Mouse (Mus musculus) hindbrain, embryonic 11.5 days (tissue): ENCODE data around the gene Mprip. TPM values are rescaled to one million over a fixed set of nuclear protein-coding genes. Genes with fewer than 3 reads are reported as not detected.
"Not testable (repeated sequence)": the region's sequence is repeated elsewhere in the genome, so short reads cannot be mapped to it uniquely, and the experiment has no call there.

ENCODE experiments used
- ATAC-seq: fragments of 200-750 bp; cut with Nextera tagmentation; 2 replicates; pipeline ENCODE4 v1.8.0; 2017; ENCODE audit warnings: mild to moderate bottlenecking, moderate TSS enrichment, moderate library complexity; ENCODE audit not compliant: low FRiP score
- DNase-seq: peaks from one replicate; pipeline ENCODE4 v3.0.0-alpha.2; 2015; ENCODE audit warnings: low spot score
- H3K27ac ChIP-seq: fragments of 300-500 bp; sonication (generic); 2 replicates; pipeline ENCODE4 v1.5.1; 2014; ENCODE audit warnings: mild to moderate bottlenecking, low read depth, low read length
- H3K27me3 ChIP-seq: fragments of 300-500 bp; sonication (generic); 2 replicates; pipeline ENCODE4 v1.6.1; 2014; ENCODE audit warnings: mild to moderate bottlenecking, low read length, moderate library complexity, mixed read lengths; ENCODE audit not compliant: control insufficient read depth, insufficient read depth
- H3K36me3 ChIP-seq: fragments of 300-500 bp; sonication (generic); 2 replicates; pipeline ENCODE4 v1.6.1; 2014; ENCODE audit warnings: mild to moderate bottlenecking, low read length, moderate library complexity, mixed read lengths; ENCODE audit not compliant: control insufficient read depth, insufficient read depth
- H3K4me1 ChIP-seq: fragments of 300-500 bp; sonication (generic); replicated peaks from 2 replicates; pipeline ENCODE4 v1.6.1; 2014; ENCODE audit warnings: low read length, mixed read lengths; ENCODE audit not compliant: control insufficient read depth, insufficient read depth
- H3K4me2 ChIP-seq: fragments of 300-500 bp; sonication (generic); replicated peaks from 2 replicates; pipeline ENCODE4 v1.6.1; 2014; ENCODE audit warnings: mild to moderate bottlenecking, low read depth, low read length
- H3K4me3 ChIP-seq: fragments of 300-500 bp; sonication (generic); 2 replicates; pipeline ENCODE4 v1.5.1; 2014; ENCODE audit warnings: low read depth, low read length
- H3K9ac ChIP-seq: fragments of 300-500 bp; sonication (generic); 2 replicates; pipeline ENCODE4 v1.6.1; 2014; ENCODE audit warnings: low read depth, low read length
- H3K9me3 ChIP-seq: fragments of 300-500 bp; sonication (generic); 2 replicates; pipeline ENCODE4 v1.6.1; 2016; ENCODE audit warnings: low read length; ENCODE audit not compliant: control insufficient read depth
- WGBS: fragments of 180-500 bp; shearing (Covaris S2); extraction: QIAGEN DNeasy Blood & Tissue Kit; methylation state at CpG from one replicate; pipeline ENCODE4 v1.1.7; 2014; 5-methylcytosine and 5-hydroxymethylcytosine counted together
- polyA plus RNA-seq: library from polyadenylated mRNA; unstranded; fragments of >200 nt; fragmentation: Nextera tagmentation; extraction: Ambion mirVana; gene quantifications from 2 replicates; pipeline ENCODE4 v1.2.1, GENCODE M21; 2014

The Mprip gene
- polyA plus RNA-seq, 1 experiment from 2014 or later = 49.7 TPM

- H3K4me2 ChIP-seq = peak overlapping the region; percentile 76
- peak overlapping the region; percentile 72 for H3K4me3 ChIP-seq
- WGBS = 6% methylated on average over 30 of the region's 30 CpGs
- no peaks in the 10 kb centered on the region for H3K36me3 ChIP-seq
- no peaks in the 10 kb centered on the region for H3K27me3 ChIP-seq
- peak overlapping the region; percentile 78 for H3K27ac ChIP-seq
- ATAC-seq = peak; percentile 27; the same call in 1 of the 2 replicates
- DNase-seq = peak; percentile 47
- H3K4me1 ChIP-seq = 0 out of 2 replicates have a peak, but pooled peaks cover 5% of the 10 kb centered on the region
- peak overlapping the region; percentile 81 for H3K9ac ChIP-seq
- no peaks in the 10 kb centered on the region for H3K9me3 ChIP-seq
Observed at GRCm38 (mm10) chr11:59662877-59663775, 2.0 kb downstream of the Mprip start.

- H3K4me1 ChIP-seq = 0 out of 2 replicates have a peak, but pooled peaks cover 5% of the 10 kb centered on the region
- H3K4me2 ChIP-seq = peak overlapping the region; percentile 76
- 0 out of 2 replicates have a peak overlapping the region, but pooled peaks have one; percentile 27 for H3K9ac ChIP-seq
- ATAC-seq (no peak), DNase-seq (peak; percentile 15)
- H3K9me3 ChIP-seq = no peaks in the 10 kb centered on the region
- H3K36me3 ChIP-seq = no peaks in the 10 kb centered on the region
- H3K4me3 ChIP-seq = peak overlapping the region; percentile 72
- 22% methylated on average over 3 of the region's 3 CpGs for WGBS
- no peaks in the 10 kb centered on the region for H3K27me3 ChIP-seq
- H3K27ac ChIP-seq = no peak overlapping the region
Observed at GRCm38 (mm10) chr11:59663776-59664320, 2.7 kb downstream of the Mprip start.

- 0 out of 2 replicates have a peak, but pooled peaks cover 5% of the 10 kb centered on the region for H3K4me1 ChIP-seq
- H3K27ac ChIP-seq = no peak overlapping the region
- no peaks in the 10 kb centered on the region for H3K36me3 ChIP-seq
- peak; percentile 2 for DNase-seq
- no peaks in the 10 kb centered on the region for H3K27me3 ChIP-seq
- peak overlapping the region; percentile 21; the same call in 1 of the 2 replicates for H3K4me2 ChIP-seq
- no peaks in the 10 kb centered on the region for H3K9me3 ChIP-seq
- no peak for ATAC-seq
- H3K4me3 ChIP-seq = no peak overlapping the region
- 47% methylated on average over 3 of the region's 3 CpGs for WGBS
- no peak overlapping the region; the same call in 1 of the 2 replicates for H3K9ac ChIP-seq
Observed at GRCm38 (mm10) chr11:59664818-59665217, 3.7 kb downstream of the Mprip start.

GRCm38 (mm10) chr11:59671049-59671693, 10.1 kb downstream of the Mprip start:
- H3K27me3 ChIP-seq = no peaks in the 10 kb centered on the region
- ATAC-seq = no peak
- no peaks in the 10 kb centered on the region for H3K4me1 ChIP-seq
- DNase-seq = no peak
- H3K9me3 ChIP-seq = no peaks in the 10 kb centered on the region
- no peak overlapping the region for H3K4me3 ChIP-seq
- H3K36me3 ChIP-seq = no peaks in the 10 kb centered on the region
- no peak overlapping the region for H3K4me2 ChIP-seq
- 80% methylated on average over 4 of the region's 4 CpGs for WGBS
- no peak overlapping the region for H3K9ac ChIP-seq
- H3K27ac ChIP-seq = no peak overlapping the region

GRCm38 (mm10) chr11:59674013-59674412, 12.9 kb downstream of the Mprip start:
- no peaks in the 10 kb centered on the region for H3K9me3 ChIP-seq
- no peaks in the 10 kb centered on the region for H3K27me3 ChIP-seq
- no peak overlapping the region for H3K9ac ChIP-seq
- H3K36me3 ChIP-seq = no peaks in the 10 kb centered on the region
- no peak overlapping the region for H3K27ac ChIP-seq
- no peak for ATAC-seq
- no peak overlapping the region for H3K4me2 ChIP-seq
- WGBS = 80% methylated on average over 3 of the region's 3 CpGs
- H3K4me3 ChIP-seq = no peak overlapping the region
- H3K4me1 ChIP-seq = no peaks in the 10 kb centered on the region
- DNase-seq = no peak

- H3K4me3 ChIP-seq, H3K4me1 ChIP-seq, H3K9ac ChIP-seq, H3K27ac ChIP-seq, H3K27me3 ChIP-seq, H3K9me3 ChIP-seq, H3K36me3 ChIP-seq, H3K4me2 ChIP-seq, ATAC-seq, DNase-seq: not testable (repeated sequence)
- 90% methylated on average over 8 of the region's 8 CpGs for WGBS
Observed at GRCm38 (mm10) chr11:59674746-59675145, 13.6 kb downstream of the Mprip start.

GRCm38 (mm10) chr11:59677767-59678166, 16.7 kb downstream of the Mprip start:
- ATAC-seq = no peak
- H3K4me3 ChIP-seq = no peak overlapping the region
- no peaks in the 10 kb centered on the region for H3K27me3 ChIP-seq
- H3K4me1 ChIP-seq = no peaks in the 10 kb centered on the region
- no peak overlapping the region for H3K4me2 ChIP-seq
- no peak overlapping the region for H3K9ac ChIP-seq
- DNase-seq = no peak
- no peaks in the 10 kb centered on the region for H3K9me3 ChIP-seq
- H3K36me3 ChIP-seq = no peaks in the 10 kb centered on the region
- 97% methylated on average over 2 of the region's 2 CpGs for WGBS
- no peak overlapping the region for H3K27ac ChIP-seq

- ATAC-seq = no peak
- WGBS = 93% methylated on average over 2 of the region's 2 CpGs
- no peaks in the 10 kb centered on the region for H3K4me1 ChIP-seq
Observed at GRCm38 (mm10) chr11:59678693-59679092, 17.6 kb downstream of the Mprip start.

More at GRCm38 (mm10) chr11:59678693-59679092, 17.6 kb downstream of the Mprip start:
- Histone ChIP-seq H3K4me3 (no peak overlapping the region), H3K27me3 (no peaks in the 10 kb centered on the region), H3K9me3 (no peaks in the 10 kb centered on the region), H3K36me3 (no peaks in the 10 kb centered on the region), H3K9ac (no peak overlapping the region), H3K27ac (no peak overlapping the region), H3K4me2 (no peak overlapping the region)
- DNase-seq = no peak
